Mouse (Mus musculus): ENCODE data around the gene Rab44.

GRCm38 (mm10) chr17:29099076-29099475 is 14.9 kb upstream of the Rab44 start:
- no peak for TF ChIP-seq CTCF (IDR thresholded peaks at IDR 0.05; ENCODE audit: low read depth)
- no peak for TF ChIP-seq EP300 (IDR thresholded peaks at IDR 0.05; ENCODE audit: low read depth)
